Mouse (Mus musculus): ENCODE data around the gene Rfc5.
"Not testable (repeated sequence)": the region's sequence is repeated elsewhere in the genome, so short reads cannot be mapped to it uniquely, and the experiment has no call there.

The Rfc5 gene

GRCm38 (mm10) chr5:117347838-117348237 lies 41.0 kb downstream of the Rfc5 start:
- DNase-seq (ENCODE audit: low spot score in 2 of 2): no peak

- no peak for DNase-seq (ENCODE audit: low spot score in 2 of 2)
These were observed 41.8 kb downstream of the Rfc5 start for GRCm38 (mm10) chr5:117347011-117347410.

- no peak for DNase-seq (ENCODE audit: low spot score in 2 of 2)
These were observed 42.6 kb downstream of the Rfc5 start for GRCm38 (mm10) chr5:117346281-117346680.

- no peak for DNase-seq (ENCODE audit: low spot score in 2 of 2)
These were observed 43.3 kb downstream of the Rfc5 start for GRCm38 (mm10) chr5:117345432-117345976.

GRCm38 (mm10) chr5:117344496-117344895 lies 44.4 kb downstream of the Rfc5 start:
- DNase-seq (ENCODE audit: low spot score in 2 of 2): not testable (repeated sequence)

GRCm38 (mm10) chr5:117341896-117342295 lies 47.0 kb downstream of the Rfc5 start:
- no peak for DNase-seq (ENCODE audit: low spot score in 2 of 2)

GRCm38 (mm10) chr5:117340081-117340480 lies 48.8 kb downstream of the Rfc5 start:
- DNase-seq (ENCODE audit: low spot score in 2 of 2): no peak

GRCm38 (mm10) chr5:117338503-117338902 lies 50.3 kb downstream of the Rfc5 start:
- DNase-seq (ENCODE audit: low spot score in 2 of 2): no peak

GRCm38 (mm10) chr5:117337999-117338398 lies 50.8 kb downstream of the Rfc5 start:
- no peak for DNase-seq (ENCODE audit: low spot score in 2 of 2)

GRCm38 (mm10) chr5:117330457-117330856 lies 58.4 kb downstream of the Rfc5 start:
- DNase-seq (ENCODE audit: low spot score in 2 of 2): no peak
